Mouse (Mus musculus) megakaryocyte, embryonic 14.5 days (primary cell): ENCODE measurements at regions not wholly inside any gene's neighbourhood (a gene's known extent, or its start where the extent isn't known, plus 50 kb on each side); places are given as distances from the start of the nearest gene placed in this dataset.

Experiments
- FLI1 ChIP-seq: IDR thresholded peaks from 2 replicates; pipeline ENCODE4 v1.6.1; 2012; ENCODE audit warnings: low read length, inconsistent platforms, mixed read lengths
- GATA1 ChIP-seq: IDR thresholded peaks from 3 replicates; pipeline ENCODE4 v1.6.1; 2012; ENCODE audit warnings: mixed read lengths, low read length, inconsistent platforms, borderline replicate concordance

DNA sequence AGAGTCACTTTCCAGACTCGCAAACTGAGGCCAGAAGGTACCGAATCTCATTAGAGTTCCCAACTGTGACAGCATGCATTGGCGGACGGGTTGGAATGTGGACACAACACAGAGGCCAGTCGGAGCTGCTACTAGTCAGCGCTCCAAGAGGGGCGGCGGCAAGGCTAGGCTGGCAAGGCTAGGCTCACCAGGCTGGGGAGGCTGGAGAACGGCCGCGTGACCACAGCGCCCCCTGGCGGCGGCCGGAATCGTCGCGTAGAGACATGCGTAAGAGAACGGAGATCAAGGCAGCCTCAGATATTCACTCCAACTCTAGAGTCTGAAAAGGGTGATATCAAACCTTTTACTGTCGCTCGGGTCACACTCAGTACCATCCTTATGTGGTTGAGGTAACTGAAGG lies 72.8 kb upstream of the Cdh5 start:
- TF ChIP-seq FLI1 (no peak), GATA1 (no peak)
